Mouse (Mus musculus): Measurements from ENCODE around the gene Tldc2. TPM values are rescaled to one million over a fixed set of nuclear protein-coding genes. Genes with fewer than 3 reads are reported as not detected.
A peak's percentile ranks its signal among the peaks of the same experiment; 100 is the strongest.

The Tldc2 gene
- total RNA-seq, 2 experiments from 2014 or later = not detected

GRCm38 (mm10) chr2:157075685-157076084 lies 11.2 kb upstream of the Tldc2 start:
- no peak for DNase-seq (ENCODE audit: low spot score)
- intact Hi-C loops (cut with DNase I) = loop anchor here (5.0 kb wide), 1 partner anchor 33 kb away; no protein-coding TSS in a partner anchor

GRCm38 (mm10) chr2:157076585-157076984 lies 10.3 kb upstream of the Tldc2 start:
- intact Hi-C loops (cut with DNase I) = loop anchor here (5.0 kb wide), 1 partner anchor 34 kb away; no protein-coding TSS in a partner anchor
- no peak for DNase-seq (ENCODE audit: low spot score)

- intact Hi-C loops (cut with DNase I) = loop anchor here (5.0 kb wide), 1 partner anchor 35 kb away; no protein-coding TSS in a partner anchor
- no peak for DNase-seq (ENCODE audit: low spot score)
Observed at GRCm38 (mm10) chr2:157077160-157077559, 9.7 kb upstream of the Tldc2 start.

DNA sequence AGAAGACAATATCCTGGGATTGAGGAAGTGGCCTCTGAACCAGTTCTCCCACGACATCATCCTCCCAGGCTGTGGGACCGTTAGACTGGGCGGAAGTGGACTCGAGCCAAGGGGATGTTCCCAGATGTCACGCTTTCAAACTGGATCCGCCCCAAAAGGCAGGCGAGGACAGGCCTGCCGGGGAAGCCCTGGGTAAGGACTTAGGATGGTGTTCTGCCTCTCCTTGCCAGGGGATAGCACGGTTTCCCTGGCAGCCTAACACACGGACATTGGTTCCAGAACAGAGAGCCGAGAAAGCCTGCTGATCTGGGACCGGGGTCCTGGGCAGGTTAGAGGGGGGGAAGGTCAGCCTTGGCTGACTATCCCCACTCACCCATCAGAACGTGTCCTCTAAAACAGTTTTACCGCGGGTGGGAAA lies 9.2 kb upstream of the Tldc2 start:
- intact Hi-C loops (cut with DNase I) = loop anchor here (2.0 to 5.0 kb wide), 2 partner anchors 23 to 35 kb away; no protein-coding TSS in a partner anchor
- peak; percentile 88 for DNase-seq (ENCODE audit: low spot score)

GRCm38 (mm10) chr2:157078059-157078792 lies 8.6 kb upstream of the Tldc2 start:
- intact Hi-C loops (cut with DNase I) = loop anchor here (2.0 to 5.0 kb wide), 2 partner anchors 23 to 36 kb away; no protein-coding TSS in a partner anchor
- DNase-seq (ENCODE audit: low spot score) = no peak

- DNase-seq (ENCODE audit: low spot score) = peak; percentile 91
- intact Hi-C loops (cut with DNase I) = loop anchor here (2.0 to 5.0 kb wide), 2 partner anchors 24 to 37 kb away; no protein-coding TSS in a partner anchor
Observed at GRCm38 (mm10) chr2:157078793-157079700, 7.8 kb upstream of the Tldc2 start, which contains the start of gene Soga1. Gene Soga1 (minus strand): TSS chr2:157079254.

DNA sequence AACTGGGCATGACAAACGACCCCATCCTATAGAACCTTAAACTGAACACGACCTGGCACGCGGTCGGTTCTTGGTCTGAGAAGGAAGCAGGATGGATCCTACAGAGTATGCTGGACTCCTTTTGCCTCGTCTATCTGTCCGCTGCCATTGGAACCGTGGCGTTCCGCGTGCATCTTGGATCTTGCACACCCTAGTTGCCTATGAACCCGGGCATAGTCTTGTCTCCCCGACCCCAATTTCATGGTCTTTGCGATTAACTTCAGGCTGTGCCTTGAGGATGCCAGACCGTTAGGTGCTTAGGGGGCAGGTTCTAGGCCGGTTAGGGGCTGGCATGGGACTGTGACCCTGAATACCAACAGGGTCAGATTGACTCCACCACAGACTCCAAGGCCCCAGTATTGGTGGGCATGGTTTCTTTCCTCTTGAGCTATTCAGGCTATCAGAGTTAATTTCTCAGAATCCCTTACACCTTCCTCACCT lies 7.1 kb upstream of the Tldc2 start:
- intact Hi-C loops (cut with DNase I) = loop anchor here (2.0 to 5.0 kb wide), 3 partner anchors 25 to 49 kb away; no protein-coding TSS in a partner anchor
- no peak for DNase-seq (ENCODE audit: low spot score)

DNA sequence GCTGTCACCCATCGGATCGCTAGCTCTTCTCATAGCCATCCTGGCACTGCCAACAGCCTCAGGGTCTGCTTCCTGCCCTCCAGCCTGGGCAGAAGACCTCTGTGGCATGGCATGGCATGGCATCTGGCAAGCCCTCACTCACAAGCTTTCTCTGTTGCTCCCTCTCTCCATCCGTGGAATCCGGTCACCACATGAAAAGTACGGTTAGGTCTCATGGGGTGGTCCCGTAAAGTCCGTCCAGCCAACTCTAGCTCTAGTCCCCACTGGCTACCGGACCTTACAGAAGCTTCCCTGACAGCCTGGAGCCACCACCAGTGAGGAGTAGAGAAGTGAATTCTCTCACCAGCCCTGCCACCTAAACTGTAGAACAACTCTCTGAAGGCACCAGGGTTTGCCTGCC lies 5.5 kb upstream of the Tldc2 start:
- intact Hi-C loops (cut with DNase I) = loop anchor here (2.0 kb wide), 1 partner anchor 51 kb away; no protein-coding TSS in a partner anchor
- DNase-seq (ENCODE audit: low spot score) = no peak

- intact Hi-C loops (cut with DNase I) = loop anchor here (2.0 kb wide), 2 partner anchors 33 to 51 kb away; no protein-coding TSS in a partner anchor
Observed at GRCm38 (mm10) chr2:157081960-157082359, 4.9 kb upstream of the Tldc2 start.

DNA sequence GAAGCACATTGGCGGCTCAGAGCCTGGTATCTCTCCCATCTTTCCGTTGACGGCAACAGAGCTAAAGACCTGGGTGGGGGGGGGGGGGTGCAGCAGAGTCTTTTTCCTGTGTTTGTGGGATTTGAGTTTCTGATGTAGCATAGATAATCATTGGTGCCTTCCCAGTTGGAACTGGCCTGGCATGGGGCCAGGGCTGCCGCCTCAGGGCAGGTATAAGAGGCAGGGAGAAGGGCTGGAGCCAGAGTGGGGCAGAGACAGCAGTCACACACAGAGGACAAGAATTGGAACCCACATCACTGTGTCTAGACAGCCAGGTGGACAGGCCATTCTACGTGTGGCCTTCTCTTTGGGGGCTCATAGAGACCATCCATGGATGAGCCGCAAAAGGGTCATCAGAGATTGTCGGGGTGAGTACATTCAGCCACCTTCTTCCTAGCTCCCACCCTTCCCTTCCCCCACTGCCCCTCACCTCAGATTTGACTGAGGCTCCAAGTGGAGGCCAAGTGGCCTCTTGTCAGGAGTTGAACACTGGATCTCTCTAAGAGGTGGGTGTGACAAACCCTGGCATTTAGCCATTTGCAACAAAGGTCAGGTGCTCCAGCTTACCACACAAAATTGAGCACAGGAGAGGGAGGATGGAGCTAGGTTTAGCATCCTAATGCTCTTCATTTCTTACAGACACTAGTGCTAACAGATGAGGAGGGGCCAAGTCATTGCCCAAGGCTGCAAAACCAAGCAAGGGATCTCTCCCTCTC lies 1.8 kb upstream of the Tldc2 start:
- intact Hi-C loops (cut with DNase I) = no loop called here
- DNase-seq (ENCODE audit: low spot score) = no peak

More at GRCm38 (mm10) chr2:157081960-157082359, 4.9 kb upstream of the Tldc2 start:
- DNase-seq (ENCODE audit: low spot score) = no peak

DNA sequence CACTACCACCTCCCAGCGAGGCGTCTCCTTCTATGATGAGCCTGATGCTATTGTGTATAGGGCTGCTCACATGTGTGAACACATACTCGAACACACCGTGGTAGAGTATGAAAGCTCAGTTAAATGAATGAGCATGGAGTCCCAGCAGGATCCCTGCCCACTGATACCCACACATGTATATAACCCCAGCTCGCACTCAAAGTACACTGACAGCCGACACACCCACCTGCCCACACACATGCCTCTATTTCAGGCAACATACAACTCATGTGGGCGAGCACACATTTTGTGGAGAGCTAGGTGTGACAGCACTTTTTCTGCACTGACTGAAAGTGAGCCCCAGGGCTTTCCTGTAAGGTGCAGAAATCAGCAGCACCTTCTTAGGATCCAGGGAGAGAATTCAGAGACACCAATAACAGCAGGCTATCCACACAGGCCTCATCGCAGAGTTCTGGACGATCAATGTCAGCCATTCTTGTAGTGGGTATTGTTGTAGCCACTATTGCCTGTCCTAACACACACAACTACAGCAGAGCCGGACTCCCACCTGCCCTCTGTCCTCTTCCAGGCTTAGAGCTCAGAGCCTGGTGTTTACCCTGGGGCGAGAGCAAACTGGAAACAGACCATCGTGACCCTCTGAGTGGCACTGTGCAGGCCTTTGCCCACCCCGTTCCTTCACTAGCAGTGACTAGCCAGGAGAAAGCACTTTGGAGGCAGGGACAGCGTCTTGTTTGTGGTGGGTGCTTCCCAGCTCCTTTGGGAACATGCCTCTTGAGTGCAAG lies 872 bp downstream of the Tldc2 start:
- intact Hi-C loops (cut with DNase I) = no loop called here
- DNase-seq (ENCODE audit: low spot score) = no peak

GRCm38 (mm10) chr2:157092024-157092423 lies 5.2 kb downstream of the Tldc2 start:
- intact Hi-C loops (cut with DNase I) = no loop called here

DNA sequence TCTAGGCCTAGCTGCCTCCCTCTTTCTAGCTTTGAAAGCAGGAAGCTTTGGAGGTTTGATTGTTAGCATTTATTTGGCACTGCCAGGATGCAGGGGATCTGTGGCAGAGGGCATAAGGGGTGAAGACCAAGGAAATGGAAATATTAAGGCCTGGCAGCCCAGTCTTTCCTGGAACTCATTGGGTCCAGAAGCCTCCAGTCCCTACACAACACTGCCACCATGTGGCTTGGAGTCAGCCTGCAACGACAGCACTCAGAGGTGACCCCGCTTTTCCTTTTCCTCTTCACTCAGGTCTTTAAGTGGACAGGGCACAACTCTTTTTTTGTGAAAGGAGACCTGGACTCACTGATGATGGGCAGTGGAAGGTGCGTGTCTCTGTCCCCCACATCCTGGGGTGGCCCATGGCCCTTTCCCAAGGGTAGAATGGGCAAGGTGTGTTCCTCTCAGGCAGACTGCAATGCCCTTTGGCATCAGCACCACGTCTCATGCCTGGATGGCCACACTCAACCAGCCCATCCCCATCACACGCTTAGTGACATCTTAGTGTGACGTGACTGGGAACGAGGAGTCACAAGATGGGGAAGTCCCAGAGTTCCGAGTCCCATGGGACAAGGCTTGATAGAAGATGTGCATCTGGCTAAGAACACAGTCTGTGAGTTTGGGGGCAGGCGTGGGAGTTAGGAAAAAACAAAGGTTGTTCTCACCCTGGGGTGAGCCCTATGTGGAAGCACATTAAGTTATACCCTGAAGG lies 8.3 kb downstream of the Tldc2 start:
- no peak for DNase-seq (ENCODE audit: low spot score)
- intact Hi-C loops (cut with DNase I) = loop anchor here (1.0 to 5.0 kb wide), 3 partner anchors 191 to 286 kb away; no protein-coding TSS in a partner anchor

More at GRCm38 (mm10) chr2:157092024-157092423, 5.2 kb downstream of the Tldc2 start:
- no peak for DNase-seq (ENCODE audit: low spot score)

DNA sequence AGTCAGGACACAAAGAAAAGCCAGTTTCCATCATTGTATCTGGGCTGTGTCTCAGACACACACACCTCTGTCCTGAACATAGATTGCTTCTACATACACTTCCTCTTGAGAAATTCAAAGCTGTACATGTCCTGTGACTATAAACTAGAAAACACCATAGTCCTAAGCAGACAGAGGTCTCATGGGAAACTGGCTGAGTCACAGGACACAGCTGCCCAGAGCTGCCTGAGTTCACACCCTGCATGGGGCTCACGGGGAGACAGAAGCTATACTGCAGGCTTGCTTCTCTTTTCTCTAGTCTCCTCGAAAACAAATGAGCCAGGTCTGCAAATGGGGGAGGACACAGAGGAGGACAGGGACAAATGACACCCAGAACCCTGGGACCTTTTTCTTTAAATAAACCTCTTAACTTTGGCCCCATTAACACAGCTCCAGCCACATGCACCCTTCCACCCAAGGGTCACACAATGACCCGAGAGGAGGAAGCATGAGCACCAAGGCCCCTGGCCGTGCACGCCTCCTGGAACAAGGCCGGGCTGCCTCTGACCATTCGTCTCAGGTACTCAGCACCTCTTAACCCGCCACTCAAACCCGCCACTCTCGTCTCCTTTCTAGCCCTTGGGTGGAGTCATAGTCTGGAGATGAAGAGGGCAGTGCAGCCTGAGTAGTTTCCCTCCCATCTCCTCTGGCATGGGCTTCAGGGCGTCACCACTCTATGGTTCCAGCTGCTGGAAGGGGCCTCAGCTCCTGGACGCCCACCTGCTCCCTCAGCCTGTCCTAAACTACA lies 12.9 kb downstream of the Tldc2 start:
- DNase-seq (ENCODE audit: low spot score) = no peak
- intact Hi-C loops (cut with DNase I) = loop anchor here (5.0 kb wide), 1 partner anchor 227 kb away; no protein-coding TSS in a partner anchor

- intact Hi-C loops (cut with DNase I) = no loop called here
- DNase-seq (ENCODE audit: low spot score) = no peak
Observed at GRCm38 (mm10) chr2:157100319-157100605, 13.4 kb downstream of the Tldc2 start.

- no peak for DNase-seq (ENCODE audit: low spot score)
- intact Hi-C loops (cut with DNase I) = no loop called here
Observed at GRCm38 (mm10) chr2:157101650-157102049, 14.8 kb downstream of the Tldc2 start.

- no peak for DNase-seq (ENCODE audit: low spot score)
Observed at GRCm38 (mm10) chr2:157102256-157102655, 15.4 kb downstream of the Tldc2 start.

More at GRCm38 (mm10) chr2:157102256-157102655, 15.4 kb downstream of the Tldc2 start:
- intact Hi-C loops (cut with DNase I) = no loop called here

Data from heart, postnatal 25 days (tissue).